Mouse (Mus musculus) stomach, embryonic 16.5 days (tissue): ENCODE measurements around the gene Dip2c. TPM values are rescaled to one million over a fixed set of nuclear protein-coding genes. Genes with fewer than 3 reads are reported as not detected.
A peak's percentile ranks its signal among the peaks of the same experiment; 100 is the strongest.

ENCODE experiments used
- ATAC-seq: fragments of 200-750 bp; cut with Nextera tagmentation; 2 replicates; pipeline ENCODE4 v1.8.0; 2017; ENCODE audit warnings: moderate number of reproducible peaks, moderate TSS enrichment; ENCODE audit not compliant: insufficient read depth, low FRiP score
- H3K27ac ChIP-seq: fragments of 300-500 bp; sonication (generic); 2 replicates; pipeline ENCODE4 v1.5.1; 2014; ENCODE audit warnings: low read length
- H3K27me3 ChIP-seq: fragments of 300-500 bp; sonication (generic); 2 replicates; pipeline ENCODE4 v1.6.1; 2014; ENCODE audit warnings: low read length, control low read depth, mixed read lengths; ENCODE audit not compliant: control insufficient read depth, insufficient read depth
- H3K36me3 ChIP-seq: fragments of 300-500 bp; sonication (generic); 2 replicates; pipeline ENCODE4 v1.6.1; 2014; ENCODE audit warnings: low read length; ENCODE audit not compliant: control insufficient read depth, insufficient read depth
- H3K4me1 ChIP-seq: fragments of 300-500 bp; sonication (generic); 2 replicates; pipeline ENCODE4 v1.6.1; 2014; ENCODE audit warnings: low read length, control low read depth, mixed read lengths; ENCODE audit not compliant: control insufficient read depth, insufficient read depth
- H3K4me2 ChIP-seq: fragments of 300-500 bp; sonication (generic); 2 replicates; pipeline ENCODE4 v1.6.1; 2014; ENCODE audit warnings: low read depth, low read length, mixed read lengths
- H3K4me3 ChIP-seq: fragments of 300-500 bp; sonication (generic); replicated peaks from 2 replicates; pipeline ENCODE4 v1.5.1; 2014; ENCODE audit warnings: mild to moderate bottlenecking, low read length
- H3K9ac ChIP-seq: fragments of 300-500 bp; sonication (generic); 2 replicates; pipeline ENCODE4 v1.6.1; 2014; ENCODE audit warnings: low read length
- H3K9me3 ChIP-seq: fragments of 300-500 bp; sonication (generic); replicated peaks from 2 replicates; pipeline ENCODE4 v1.6.1; 2016; ENCODE audit warnings: low read length, control low read depth; ENCODE audit not compliant: control insufficient read depth
- WGBS: fragments of 180-500 bp; shearing (Covaris S2); extraction: QIAGEN DNeasy Blood & Tissue Kit; methylation state at CpG from one replicate; pipeline ENCODE4 v1.1.7; 2014; 5-methylcytosine and 5-hydroxymethylcytosine counted together
- polyA plus RNA-seq: library from polyadenylated mRNA; unstranded; fragments of >200 nt; fragmentation: Nextera tagmentation; extraction: Ambion mirVana; gene quantifications from 2 replicates; pipeline ENCODE4 v1.2.1, GENCODE M21; 2015

The Dip2c gene
- polyA plus RNA-seq, 1 experiment from 2014 or later: 4.5 TPM

GRCm38 (mm10) chr13:9314099-9314712, 37.9 kb downstream of the Dip2c start:
- H3K9ac ChIP-seq: no peak overlapping the region
- no peaks in the 10 kb centered on the region for H3K9me3 ChIP-seq
- H3K4me1 ChIP-seq: peaks cover 7% of the 10 kb centered on the region
- no peak overlapping the region for H3K4me3 ChIP-seq
- H3K4me2 ChIP-seq: no peak overlapping the region
- H3K36me3 ChIP-seq: no peaks in the 10 kb centered on the region
- no peak for ATAC-seq
- WGBS: 61% methylated on average over 2 of the region's 2 CpGs
- no peaks in the 10 kb centered on the region for H3K27me3 ChIP-seq
- no peak overlapping the region for H3K27ac ChIP-seq

GRCm38 (mm10) chr13:9314713-9315112, 38.4 kb downstream of the Dip2c start:
- Histone ChIP-seq H3K27me3 (no peaks in the 10 kb centered on the region), H3K4me3 (no peak overlapping the region), H3K4me1 (peaks cover 7% of the 10 kb centered on the region), H3K27ac (no peak overlapping the region), H3K36me3 (no peaks in the 10 kb centered on the region), H3K4me2 (no peak overlapping the region), H3K9ac (no peak overlapping the region), H3K9me3 (no peaks in the 10 kb centered on the region)
- ATAC-seq: no peak
- WGBS: 61% methylated on average over 4 of the region's 4 CpGs

DNA sequence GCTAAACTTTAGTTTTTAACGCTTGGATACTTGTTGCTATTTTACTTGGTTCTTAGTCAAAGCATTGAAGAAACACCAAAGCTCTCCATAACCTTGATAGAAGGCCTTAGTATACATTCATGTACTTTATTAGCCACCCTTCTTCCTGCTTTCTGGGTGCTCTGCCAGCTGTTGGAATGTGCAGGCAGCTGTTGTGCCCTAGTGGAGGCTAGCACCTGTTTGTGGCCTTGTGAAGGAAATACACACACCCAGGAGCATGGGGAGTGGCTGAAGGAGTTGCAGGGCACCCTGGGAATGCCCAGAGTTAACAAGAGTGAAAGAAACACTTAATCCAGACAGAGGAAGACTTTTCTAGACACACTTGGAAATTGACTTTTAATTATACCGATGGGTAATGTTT, 43.4 kb downstream of the Dip2c start:
- H3K36me3 ChIP-seq: no peaks in the 10 kb centered on the region
- no peaks in the 10 kb centered on the region for H3K27me3 ChIP-seq
- no peaks in the 10 kb centered on the region for H3K4me1 ChIP-seq
- H3K4me3 ChIP-seq: no peak overlapping the region
- WGBS: 71% methylated on average over 2 of the region's 2 CpGs
- no peak overlapping the region for H3K4me2 ChIP-seq
- H3K9ac ChIP-seq: no peak overlapping the region
- no peaks in the 10 kb centered on the region for H3K9me3 ChIP-seq
- no peak for ATAC-seq
- H3K27ac ChIP-seq: no peak overlapping the region

- no peaks in the 10 kb centered on the region for H3K9me3 ChIP-seq
- H3K27ac ChIP-seq: no peak overlapping the region
- H3K4me3 ChIP-seq: no peak overlapping the region
- H3K27me3 ChIP-seq: no peaks in the 10 kb centered on the region
- no peaks in the 10 kb centered on the region for H3K36me3 ChIP-seq
- no peak for ATAC-seq
- no peak overlapping the region for H3K9ac ChIP-seq
- WGBS: 33% methylated on average over 1 of the region's 1 CpGs
- no peak overlapping the region for H3K4me2 ChIP-seq
- peaks cover 9% of the 10 kb centered on the region for H3K4me1 ChIP-seq
Observed at GRCm38 (mm10) chr13:9325262-9325661, 48.9 kb downstream of the Dip2c start.

DNA sequence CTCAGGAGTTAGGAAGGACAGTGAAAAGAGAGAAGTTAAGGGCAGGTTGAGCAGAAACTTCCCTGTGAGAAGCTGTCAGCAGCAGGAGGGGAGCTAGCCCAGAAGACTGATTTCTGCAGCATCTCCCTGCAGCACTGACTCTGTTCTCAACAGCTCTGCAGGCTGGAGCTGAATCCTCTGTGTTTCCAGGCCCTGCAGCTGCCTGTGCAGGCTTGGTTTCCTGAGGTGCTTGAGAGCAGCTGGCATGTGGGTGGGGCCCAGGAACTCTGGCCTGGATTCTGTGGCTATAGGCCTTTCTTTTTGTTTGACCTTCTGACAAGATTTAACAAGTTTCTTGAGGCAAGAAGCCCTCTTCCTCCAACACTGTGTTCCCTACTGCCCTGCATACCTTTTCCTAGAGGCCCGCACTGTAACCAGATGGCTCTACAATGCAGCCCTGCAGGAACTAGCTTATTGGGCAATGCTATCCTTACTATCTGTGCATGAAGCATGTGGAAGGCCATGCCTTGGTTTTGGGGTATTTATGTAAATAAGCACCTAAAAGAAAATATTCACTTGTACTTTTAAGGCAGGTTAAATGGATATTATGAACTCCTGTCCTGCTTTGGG, 53.1 kb downstream of the Dip2c start:
- Histone ChIP-seq H3K4me3 (no peak overlapping the region), H3K4me2 (no peak overlapping the region), H3K27ac (peak overlapping the region; percentile 72), H3K36me3 (no peaks in the 10 kb centered on the region), H3K4me1 (peaks cover 9% of the 10 kb centered on the region), H3K9me3 (no peaks in the 10 kb centered on the region), H3K9ac (no peak overlapping the region), H3K27me3 (no peaks in the 10 kb centered on the region)
- 41% methylated on average over 1 of the region's 1 CpGs for WGBS
- peak; percentile 83; the same call in 1 of the 2 replicates for ATAC-seq

GRCm38 (mm10) chr13:9333187-9333586, 56.9 kb downstream of the Dip2c start:
- no peak for ATAC-seq
- peaks cover 13% of the 10 kb centered on the region for H3K4me1 ChIP-seq
- H3K4me3 ChIP-seq: no peak overlapping the region
- H3K4me2 ChIP-seq: no peak overlapping the region
- H3K27me3 ChIP-seq: no peaks in the 10 kb centered on the region
- no peak overlapping the region for H3K27ac ChIP-seq
- H3K36me3 ChIP-seq: no peaks in the 10 kb centered on the region
- no peak overlapping the region for H3K9ac ChIP-seq
- no peaks in the 10 kb centered on the region for H3K9me3 ChIP-seq

GRCm38 (mm10) chr13:9340293-9340692, 64.0 kb downstream of the Dip2c start:
- Histone ChIP-seq H3K9ac (no peak overlapping the region), H3K4me3 (no peak overlapping the region), H3K4me2 (no peak overlapping the region), H3K4me1 (peaks cover 4% of the 10 kb centered on the region; the same call in 1 of the 2 replicates), H3K27ac (no peak overlapping the region), H3K27me3 (no peaks in the 10 kb centered on the region), H3K9me3 (no peaks in the 10 kb centered on the region), H3K36me3 (no peaks in the 10 kb centered on the region)
- WGBS: 76% methylated on average over 4 of the region's 4 CpGs
- ATAC-seq: no peak

GRCm38 (mm10) chr13:9342696-9343095, 66.4 kb downstream of the Dip2c start:
- Histone ChIP-seq H3K27me3 (no peaks in the 10 kb centered on the region), H3K27ac (no peak overlapping the region), H3K4me1 (no peaks in the 10 kb centered on the region), H3K36me3 (no peaks in the 10 kb centered on the region), H3K4me3 (no peak overlapping the region), H3K4me2 (no peak overlapping the region), H3K9ac (no peak overlapping the region), H3K9me3 (no peaks in the 10 kb centered on the region)
- no peak for ATAC-seq
- 70% methylated on average over 1 of the region's 1 CpGs for WGBS

GRCm38 (mm10) chr13:9347448-9347847, 71.1 kb downstream of the Dip2c start:
- no peak overlapping the region for H3K4me3 ChIP-seq
- no peak for ATAC-seq
- no peaks in the 10 kb centered on the region for H3K27me3 ChIP-seq
- H3K9ac ChIP-seq: no peak overlapping the region
- no peaks in the 10 kb centered on the region for H3K36me3 ChIP-seq
- 89% methylated on average over 3 of the region's 3 CpGs for WGBS
- no peak overlapping the region for H3K4me2 ChIP-seq
- H3K9me3 ChIP-seq: no peaks in the 10 kb centered on the region
- peaks cover 8% of the 10 kb centered on the region; the same call in 1 of the 2 replicates for H3K4me1 ChIP-seq
- H3K27ac ChIP-seq: no peak overlapping the region
